Mouse (Mus musculus) skeletal muscle tissue, adult 2 months (tissue): ENCODE results near the gene Mrpl40.

Experiments used
- DNase-seq: peaks from one replicate; pipeline ENCODE4 v3.0.0-alpha.2; 2012; ENCODE audit warnings: low read depth, low spot score

The Mrpl40 gene

GRCm38 (mm10) chr16:18829102-18829501, 47.6 kb downstream of the Mrpl40 start:
- DNase-seq = no peak

DNA sequence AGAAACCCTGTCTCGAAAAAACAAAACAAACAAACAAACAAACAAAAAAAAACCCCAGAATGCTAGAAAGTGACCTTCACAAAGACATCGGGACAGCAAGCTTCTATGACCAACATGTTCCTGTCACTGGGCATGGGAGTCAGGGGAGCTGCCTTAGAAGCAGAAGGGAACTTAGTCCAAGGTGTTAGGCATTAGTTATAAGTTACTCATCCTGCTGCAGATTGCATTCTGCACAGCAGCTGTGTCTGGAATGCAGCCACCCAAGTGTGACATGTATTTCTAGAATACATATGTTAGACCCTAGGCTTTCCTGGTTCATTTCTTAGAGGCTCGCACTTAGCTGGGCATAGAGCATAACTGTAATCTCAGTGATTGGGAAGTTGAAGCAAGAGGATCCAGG, 48.0 kb downstream of the Mrpl40 start:
- DNase-seq = no peak

GRCm38 (mm10) chr16:18822925-18823324, 53.7 kb downstream of the Mrpl40 start:
- DNase-seq = no peak

- DNase-seq = no peak
These were observed 54.3 kb downstream of the Mrpl40 start for GRCm38 (mm10) chr16:18822356-18822755.
